Mouse (Mus musculus) spleen, adult 2 months (tissue): ENCODE results near the gene A230072I06Rik. TPM values are rescaled to one million over a fixed set of nuclear protein-coding genes. Genes with fewer than 3 reads are reported as not detected.

Experiments
- DNase-seq, 2 experiments: peaks; one replicate each; pipeline versions ENCODE4 v3.0.0 to v3.0.0-alpha.2; 2012 to 2021; ENCODE audit warnings: low spot score in 2 of 2, low read depth in 1 of 2
- H3K27ac ChIP-seq: fragments of 200-500 bp; 2 replicates; pipeline ENCODE4 v1.5.1; 2012; ENCODE audit warnings: low read length, inconsistent platforms; ENCODE audit not compliant: insufficient read depth
- H3K27me3 ChIP-seq: fragments of 200-500 bp; 2 replicates; pipeline ENCODE4 v1.6.1; 2012; ENCODE audit warnings: mild to moderate bottlenecking, moderate library complexity, low read length, inconsistent platforms; ENCODE audit not compliant: control insufficient read depth, insufficient read depth
- H3K36me3 ChIP-seq: fragments of 200-500 bp; 2 replicates; pipeline ENCODE4 v1.6.1; 2012; ENCODE audit warnings: mild to moderate bottlenecking, low read length, inconsistent platforms; ENCODE audit not compliant: control insufficient read depth, insufficient read depth
- H3K4me1 ChIP-seq: fragments of 200-500 bp; 2 replicates; pipeline ENCODE4 v1.6.1; 2011; ENCODE audit warnings: inconsistent platforms; ENCODE audit not compliant: control insufficient read depth, insufficient read depth, insufficient read length
- H3K4me3 ChIP-seq: fragments of 200-500 bp; 2 replicates; pipeline ENCODE4 v1.5.1; 2011; ENCODE audit warnings: mild to moderate bottlenecking, inconsistent platforms; ENCODE audit not compliant: insufficient read depth, insufficient read length; ENCODE audit errors: extremely low read depth
- CTCF ChIP-seq: fragments of 200-500 bp; IDR thresholded peaks from 2 replicates; pipeline ENCODE4 v1.5.1; 2011; ENCODE audit warnings: mild to moderate bottlenecking, inconsistent platforms; ENCODE audit not compliant: insufficient read depth, insufficient read length, insufficient replicate concordance; ENCODE audit errors: extremely low read depth
- POLR2A ChIP-seq: fragments of 200-500 bp; IDR thresholded peaks from 2 replicates; pipeline ENCODE4 v1.6.1; 2011; ENCODE audit warnings: low read depth, low read length, inconsistent platforms
- WGBS: fragments of 180-500 bp; shearing (Covaris S2); methylation state at CpG from one replicate; pipeline ENCODE4 v1.1.7; 2018; 5-methylcytosine and 5-hydroxymethylcytosine counted together
- polyA plus RNA-seq: library from polyadenylated mRNA; depleted of rRNA; stranded (reverse); fragments of >200 nt; gene quantifications from 2 replicates; pipeline ENCODE4 v1.2.3, GENCODE M21; 2012; rRNA removed

A230072I06Rik gene
- polyA plus RNA-seq, 1 experiment: not detected

- 33% methylated on average over 8 of the region's 8 CpGs for WGBS
- DNase-seq: no peak
- H3K27ac ChIP-seq: no peak overlapping the region
- H3K27me3 ChIP-seq: no peaks in the 10 kb centered on the region
- H3K4me3 ChIP-seq: no peak overlapping the region
- no peak for TF ChIP-seq POLR2A
- TF ChIP-seq CTCF: no peak
- no peaks in the 10 kb centered on the region for H3K36me3 ChIP-seq
- H3K4me1 ChIP-seq: no peaks in the 10 kb centered on the region
These were observed 51.4 kb downstream of the A230072I06Rik start for GRCm38 (mm10) chr8:12330066-12330465.

Other genes with a start within 250 kb of the A230072I06Rik start
- not detected in 2 replicates for gene Sox1, start 116.5 kb downstream of the A230072I06Rik start, polyA plus RNA-seq